Mouse (Mus musculus) myocyte (in vitro differentiated cells): ENCODE data around the gene Cers5.

Experiments used
- CEBPB ChIP-seq: IDR thresholded peaks from 2 replicates; pipeline ENCODE4 v1.6.1; 2011; ENCODE audit warnings: mild to moderate bottlenecking, moderate library complexity; ENCODE audit not compliant: poor library complexity, insufficient read depth, severe bottlenecking
- MYOD1 ChIP-seq, 3 experiments: IDR thresholded peaks; one replicate each; pipeline ENCODE4 v1.6.1; 2011; ENCODE audit warnings: control low read depth in 2 of 3, low read depth in 2 of 3, mild to moderate bottlenecking in 2 of 3, moderate library complexity in 1 of 3; ENCODE audit not compliant: insufficient read length in 2 of 3, control insufficient read depth in 1 of 3
- POLR2A ChIP-seq: IDR thresholded peaks from one replicate; pipeline ENCODE4 v1.6.1; 2011; ENCODE audit warnings: low read depth, mild to moderate bottlenecking, control low read depth, moderate library complexity; ENCODE audit not compliant: insufficient read length
- POLR2AphosphoS2 ChIP-seq: IDR thresholded peaks from one replicate; pipeline ENCODE4 v1.6.1; 2011; ENCODE audit warnings: low read depth, control low read depth; ENCODE audit not compliant: insufficient read length
- SRF ChIP-seq: IDR thresholded peaks from one replicate; pipeline ENCODE4 v1.6.1; 2011; ENCODE audit warnings: low read depth; ENCODE audit not compliant: control insufficient read depth, insufficient read length
- TCF3 ChIP-seq: IDR thresholded peaks from one replicate; pipeline ENCODE4 v1.6.1; 2011; ENCODE audit warnings: low read depth, control low read depth; ENCODE audit not compliant: insufficient read length
- USF1 ChIP-seq: IDR thresholded peaks from one replicate; pipeline ENCODE4 v1.6.1; 2011; ENCODE audit warnings: low read depth, mild to moderate bottlenecking, control low read depth, moderate library complexity

- TF ChIP-seq MYOD1 (IDR thresholded peaks at IDR 0.05; ENCODE audit: control insufficient read depth in 1 of 3, insufficient read length in 2 of 3, low read depth in 2 of 3) (no peak), POLR2A (no peak), TCF3 (no peak), USF1 (no peak), SRF (no peak), CEBPB (no peak), POLR2AphosphoS2 (no peak)
Measured at GRCm38 (mm10) chr15:99805673-99806072, 33.0 kb upstream of the Cers5 start.
